Mouse (Mus musculus) spleen, postnatal 10 days (tissue): ENCODE data around the gene Fam126a.

Source experiments
- DNase-seq, 2 experiments: peaks; one replicate each; pipeline ENCODE4 v3.0.0; 2021 to 2022; ENCODE audit warnings: low spot score in 2 of 2

The Fam126a gene

GRCm38 (mm10) chr5:24040601-24041000 is 10.1 kb upstream of the Fam126a start:
- DNase-seq: no peak

- DNase-seq: peak in 1 of 2 experiments; percentile 25
Measured at GRCm38 (mm10) chr5:24039423-24039822, 8.9 kb upstream of the Fam126a start.

GRCm38 (mm10) chr5:24038819-24039218 is 8.3 kb upstream of the Fam126a start:
- no peak for DNase-seq

- DNase-seq: no peak
Measured at GRCm38 (mm10) chr5:24038190-24038589, 7.7 kb upstream of the Fam126a start.

GRCm38 (mm10) chr5:24036731-24037130 is 6.2 kb upstream of the Fam126a start:
- peak in 1 of 2 experiments; percentile 10 for DNase-seq

GRCm38 (mm10) chr5:24034970-24035369 is 4.5 kb upstream of the Fam126a start:
- DNase-seq: peak in 1 of 2 experiments; percentile 5

GRCm38 (mm10) chr5:24034091-24034490 is 3.6 kb upstream of the Fam126a start:
- DNase-seq: peak in 1 of 2 experiments; percentile 4

GRCm38 (mm10) chr5:24029946-24030578 is 428 bp downstream of the Fam126a start:
- DNase-seq: no peak

GRCm38 (mm10) chr5:24029331-24029771 is 1.1 kb downstream of the Fam126a start:
- DNase-seq: peak; percentile 55 to 72

GRCm38 (mm10) chr5:24024957-24025356 is 5.5 kb downstream of the Fam126a start:
- no peak for DNase-seq

- DNase-seq: no peak
Measured at GRCm38 (mm10) chr5:24023226-24023625, 7.3 kb downstream of the Fam126a start.

- no peak for DNase-seq
Measured at GRCm38 (mm10) chr5:24021683-24022082, 8.8 kb downstream of the Fam126a start.

- no peak for DNase-seq
Measured at GRCm38 (mm10) chr5:24020380-24020779, 10.1 kb downstream of the Fam126a start.

- DNase-seq: no peak
Measured at GRCm38 (mm10) chr5:24019341-24020185, 10.9 kb downstream of the Fam126a start.

- no peak for DNase-seq
Measured at GRCm38 (mm10) chr5:24018621-24019261, 11.7 kb downstream of the Fam126a start.

GRCm38 (mm10) chr5:24016912-24017311 is 13.6 kb downstream of the Fam126a start:
- no peak for DNase-seq

GRCm38 (mm10) chr5:24013338-24014003 is 17.0 kb downstream of the Fam126a start:
- no peak for DNase-seq

GRCm38 (mm10) chr5:23999083-23999671 is 31.3 kb downstream of the Fam126a start:
- DNase-seq: no peak

- no peak for DNase-seq
Measured at GRCm38 (mm10) chr5:23995951-23996350, 34.5 kb downstream of the Fam126a start.

- no peak for DNase-seq
Measured at GRCm38 (mm10) chr5:23994929-23995328, 35.6 kb downstream of the Fam126a start.

GRCm38 (mm10) chr5:23994231-23994630 is 36.3 kb downstream of the Fam126a start:
- no peak for DNase-seq

- no peak for DNase-seq
Measured at GRCm38 (mm10) chr5:23993553-23993894, 37.0 kb downstream of the Fam126a start.
